Mouse (Mus musculus): ENCODE data around the gene Ankrd34a.

- TF ChIP-seq CTCF (IDR thresholded peaks at IDR 0.05; ENCODE audit: borderline replicate concordance, insufficient read depth, low read length) = no peak
- TF ChIP-seq POLR2A (IDR thresholded peaks at IDR 0.05; ENCODE audit: low read depth, low read length) = no peak
These were observed 37.6 kb downstream of the Ankrd34a start for GRCm38 (mm10) chr3:96634015-96634414.
